Mouse (Mus musculus) gastrocnemius, adult 18-20 months (tissue): ENCODE results near the gene Gm960. TPM values are rescaled to one million over a fixed set of nuclear protein-coding genes. Genes with fewer than 3 reads are reported as not detected.

ENCODE experiments used
- DNase-seq: peaks from one replicate; pipeline ENCODE4 v3.0.0; 2021; ENCODE audit warnings: low spot score
- total RNA-seq, 2 experiments: library from RNA; stranded (reverse); gene quantifications; 2 replicates each; pipeline ENCODE4 v1.2.3; 2021

Gm960 gene
- total RNA-seq, 2 experiments from 2014 or later = 0.31 TPM; not detected in 1

DNA sequence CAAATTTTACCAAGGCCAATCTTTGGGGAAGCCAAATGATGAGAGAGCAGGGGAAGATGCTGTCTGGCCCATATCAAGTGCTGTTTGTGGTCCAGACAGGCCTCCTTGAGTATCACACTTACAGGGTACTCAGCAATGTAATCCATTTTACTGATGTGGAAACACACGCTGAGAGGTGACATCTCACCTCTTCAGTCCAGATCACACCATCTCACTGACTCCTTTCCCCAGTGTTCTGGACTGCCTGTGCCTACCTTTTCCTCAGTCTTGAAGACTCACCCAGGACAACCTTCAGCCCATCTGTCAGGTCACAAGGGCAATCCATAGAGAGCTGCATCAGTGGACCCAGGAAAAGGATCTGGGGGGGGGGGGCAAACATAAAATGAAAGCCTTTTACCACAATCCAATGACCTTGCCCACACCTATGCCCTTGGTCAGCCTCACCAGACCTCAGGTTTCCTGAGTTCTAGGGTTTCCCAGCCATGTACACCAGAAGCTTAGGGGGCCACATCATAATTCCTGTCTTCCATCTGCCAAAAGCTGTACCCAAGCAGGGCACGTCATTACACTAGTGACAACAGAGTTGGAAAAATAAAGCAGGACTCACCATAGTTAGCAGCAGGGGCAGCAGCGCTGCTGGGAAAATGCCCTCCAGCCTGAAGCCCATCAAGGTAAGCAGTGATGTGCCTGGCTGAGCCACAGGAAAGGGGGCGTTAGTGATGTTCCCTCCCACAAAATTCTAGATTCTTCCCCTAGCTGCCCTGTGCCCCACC, 73.9 kb downstream of the Gm960 start:
- no peak for DNase-seq

GRCm38 (mm10) chr19:4624006-4624405, 74.5 kb downstream of the Gm960 start:
- DNase-seq = no peak

DNA sequence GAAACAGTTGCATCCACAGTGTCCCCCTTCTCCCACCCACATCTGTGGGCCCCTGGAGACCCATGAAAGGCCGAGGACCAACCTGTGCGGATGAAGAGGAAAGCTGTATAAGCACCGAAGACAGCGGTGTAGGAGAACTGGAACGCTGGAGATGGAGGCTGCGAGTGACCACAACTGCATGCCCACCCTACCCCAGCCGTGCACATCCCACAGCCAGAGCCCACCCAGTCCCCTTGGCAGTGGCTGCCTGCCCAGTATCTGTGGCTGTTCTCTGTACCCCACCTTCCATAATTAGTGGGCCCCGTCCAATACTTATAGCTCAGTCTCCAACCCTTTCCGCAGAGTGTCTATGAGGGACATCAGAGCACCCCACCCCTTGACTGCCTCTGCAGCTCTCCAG, 75.0 kb downstream of the Gm960 start:
- DNase-seq = no peak

- no peak for DNase-seq
Measured at GRCm38 (mm10) chr19:4622780-4623179, 75.7 kb downstream of the Gm960 start.

GRCm38 (mm10) chr19:4620721-4621120, 77.7 kb downstream of the Gm960 start:
- no peak for DNase-seq

DNA sequence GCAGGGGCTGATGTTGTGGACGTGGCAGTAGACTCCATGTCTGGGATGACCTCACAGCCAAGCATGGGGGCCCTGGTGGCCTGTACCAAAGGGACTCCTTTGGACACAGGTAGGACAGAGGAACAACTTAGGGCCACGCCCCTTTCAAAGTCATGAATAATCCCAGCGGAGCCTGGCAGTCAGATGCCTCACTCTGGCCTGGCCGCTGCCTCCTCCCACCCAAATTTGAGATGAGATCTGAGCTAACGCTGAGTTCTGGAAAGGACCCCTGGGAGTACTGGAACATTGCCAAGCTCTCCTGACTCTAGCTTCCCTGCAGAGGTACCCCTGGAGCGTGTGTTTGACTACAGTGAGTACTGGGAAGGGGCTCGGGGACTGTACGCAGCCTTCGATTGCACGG, 79.0 kb downstream of the Gm960 start:
- DNase-seq = no peak

GRCm38 (mm10) chr19:4618183-4618582, 80.3 kb downstream of the Gm960 start:
- no peak for DNase-seq

- no peak for DNase-seq
Measured at GRCm38 (mm10) chr19:4616546-4616945, 81.9 kb downstream of the Gm960 start.

DNA sequence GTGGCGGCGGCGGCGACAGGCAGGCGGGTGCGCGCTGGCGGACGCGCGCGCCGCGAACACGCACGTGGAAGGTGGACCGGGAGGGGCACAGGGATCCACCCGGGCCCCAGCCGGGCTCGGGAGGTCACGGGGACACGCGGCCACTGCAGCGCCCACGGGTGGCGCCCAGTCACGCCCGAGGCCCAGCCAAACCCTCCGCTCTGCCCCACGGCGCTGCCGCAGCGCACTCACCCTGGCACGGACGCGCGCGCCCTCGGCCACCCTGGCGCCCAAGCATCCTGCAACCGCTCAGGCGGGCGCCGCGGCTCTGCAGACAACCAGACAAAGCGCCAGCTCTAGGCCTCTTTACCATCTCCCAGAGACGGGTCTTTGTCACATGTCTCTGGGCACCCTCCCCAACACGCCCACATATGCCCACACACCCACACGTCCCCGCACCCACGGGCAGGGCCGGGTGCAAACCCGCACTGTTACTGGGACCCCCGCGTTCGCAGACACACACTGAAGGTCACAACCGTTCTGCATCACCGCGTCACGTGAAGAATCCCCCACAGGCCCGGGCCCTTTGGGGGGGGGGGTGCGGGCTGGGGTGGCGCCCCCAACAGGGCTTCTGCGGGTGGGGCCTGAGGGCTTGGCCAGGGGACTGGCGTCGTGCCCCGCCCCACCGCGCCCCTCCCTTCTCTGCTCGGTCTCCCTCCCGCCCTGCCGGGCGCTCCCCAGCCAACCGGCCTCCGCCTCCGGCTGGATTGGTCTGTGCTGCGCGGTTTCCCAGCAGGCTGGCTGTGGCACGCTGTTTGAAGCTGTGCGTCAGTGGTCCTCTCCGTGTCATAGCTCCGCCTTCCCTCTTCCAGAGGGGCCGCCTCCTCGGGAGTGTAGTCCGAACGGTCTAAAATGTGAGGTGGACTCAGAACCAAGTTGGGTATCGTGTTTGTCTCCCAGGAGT, 83.0 kb downstream of the Gm960 start, which contains the start of gene Lrfn4:
Lrfn4 (minus strand) TSS at position 517 of the 943 bp plus-strand sequence.
- peak; percentile 72 for DNase-seq

DNA sequence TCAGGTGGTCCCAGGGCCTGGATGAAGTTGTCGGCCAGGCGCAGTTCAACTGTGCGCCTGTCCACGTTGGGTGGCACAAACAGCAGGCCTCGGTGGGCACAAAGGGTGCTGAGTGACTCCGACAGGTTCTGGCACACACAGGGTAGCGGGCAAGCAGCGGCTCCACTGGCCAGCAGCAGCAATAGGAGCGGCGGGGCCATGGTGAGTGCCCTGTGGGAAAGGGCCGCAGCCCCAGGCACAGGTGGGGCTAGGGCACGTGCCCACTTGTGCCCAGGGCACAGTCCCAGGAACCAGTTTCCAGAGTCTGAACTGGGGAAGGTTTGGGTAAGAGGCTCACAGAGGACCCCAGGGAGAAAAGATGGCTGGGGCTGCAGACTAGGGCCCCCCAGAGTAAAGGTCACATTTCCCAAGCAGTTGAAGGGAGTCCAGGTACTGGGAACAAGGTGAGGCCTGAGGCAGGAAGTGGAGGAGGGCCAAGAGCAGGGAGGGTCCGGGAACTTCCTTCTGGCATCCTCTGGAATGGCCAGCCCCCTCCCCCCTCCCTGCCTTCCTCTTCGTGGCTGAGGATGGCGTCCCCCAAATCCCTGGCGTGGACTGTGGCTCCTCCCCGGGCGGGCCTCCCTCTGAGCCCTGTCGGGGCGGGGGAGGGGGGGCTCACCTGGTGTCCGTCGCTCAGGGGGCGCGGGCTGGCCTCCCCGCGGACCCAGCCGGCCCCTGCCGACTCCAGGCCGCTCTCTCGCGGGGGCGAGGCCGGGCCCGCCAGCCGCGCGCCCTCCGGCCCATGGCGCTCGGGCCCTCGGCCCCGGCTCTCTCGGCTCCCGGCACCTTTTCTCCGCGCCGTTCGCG, 83.9 kb downstream of the Gm960 start:
- no peak for DNase-seq

DNA sequence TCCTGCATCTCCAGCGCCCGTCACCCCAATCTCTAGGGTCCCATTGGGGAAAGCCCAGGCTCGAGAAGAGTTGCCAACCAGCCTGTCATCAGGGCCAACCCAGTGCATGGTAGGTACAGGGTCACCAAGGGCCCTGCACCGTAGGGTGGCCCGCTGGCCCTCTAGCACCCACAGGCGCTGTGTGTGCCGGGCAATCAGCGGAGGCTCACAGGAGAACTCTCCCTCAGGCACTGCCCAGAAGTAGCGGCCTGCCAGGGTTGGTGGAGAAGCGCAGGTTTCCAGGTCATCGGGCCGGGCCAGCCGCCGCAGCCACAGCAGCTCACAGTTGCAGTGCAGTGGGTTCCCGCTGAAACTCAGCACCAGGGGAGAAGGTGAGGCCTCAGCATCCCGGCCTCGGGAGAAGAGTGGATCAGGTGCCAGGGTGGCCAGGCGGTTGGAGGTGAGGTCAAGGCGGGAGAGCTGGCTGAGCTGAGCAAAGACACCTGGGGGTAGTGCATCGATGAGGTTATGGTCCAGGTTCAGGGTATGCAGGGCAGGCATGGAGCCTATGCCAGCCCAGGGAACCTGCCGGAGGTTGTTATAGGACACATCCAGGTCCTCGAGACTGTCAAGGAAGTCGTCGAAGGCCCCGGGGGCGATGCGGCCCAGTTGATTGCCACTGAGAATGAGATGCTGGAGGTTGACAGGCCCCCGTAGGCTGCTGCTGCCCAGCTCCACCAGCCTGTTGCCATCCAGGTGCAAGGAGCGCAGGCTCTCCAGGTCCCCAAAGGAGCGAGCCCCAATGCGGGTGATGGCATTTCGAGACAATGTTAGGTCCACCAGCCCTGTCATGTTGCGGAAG, 84.8 kb downstream of the Gm960 start:
- DNase-seq = no peak

DNA sequence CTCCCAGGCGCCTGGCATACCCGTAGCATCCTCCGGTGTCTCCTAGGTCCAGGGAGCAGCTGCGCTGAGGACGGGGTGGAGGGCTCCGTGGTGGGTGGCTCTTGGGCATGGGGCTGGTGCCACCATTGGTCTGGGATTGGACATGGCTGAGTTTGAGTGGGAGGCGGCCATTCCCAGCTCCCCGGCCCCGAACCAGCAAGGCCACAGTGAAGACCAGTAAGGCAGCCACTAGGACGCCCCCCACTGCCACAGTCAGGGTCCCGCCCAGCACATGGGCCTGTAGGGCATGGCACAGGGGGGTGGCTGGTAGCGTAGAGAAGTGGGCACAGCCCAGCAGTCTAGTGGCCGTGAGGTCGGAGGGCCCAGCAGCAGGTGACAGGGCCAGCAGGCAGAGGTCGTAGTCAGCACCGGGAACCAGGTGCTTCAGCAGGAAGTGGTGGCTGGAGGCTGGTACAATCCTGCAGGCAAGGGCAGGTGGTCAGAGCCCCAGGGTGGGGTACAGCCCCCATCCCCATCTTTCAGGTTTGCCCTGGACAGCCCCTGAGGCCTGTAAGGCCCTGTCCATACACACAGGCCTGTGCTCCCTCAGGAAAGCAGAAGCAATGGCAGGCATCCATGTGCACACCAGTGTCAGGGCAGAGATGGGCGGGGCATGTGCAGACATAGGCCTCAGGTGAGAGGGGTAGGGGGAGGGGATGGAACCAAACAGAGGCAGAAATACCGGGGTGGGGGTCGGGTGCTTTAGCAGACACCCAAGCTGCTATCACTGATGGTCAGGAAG, 86.1 kb downstream of the Gm960 start:
- no peak for DNase-seq

DNA sequence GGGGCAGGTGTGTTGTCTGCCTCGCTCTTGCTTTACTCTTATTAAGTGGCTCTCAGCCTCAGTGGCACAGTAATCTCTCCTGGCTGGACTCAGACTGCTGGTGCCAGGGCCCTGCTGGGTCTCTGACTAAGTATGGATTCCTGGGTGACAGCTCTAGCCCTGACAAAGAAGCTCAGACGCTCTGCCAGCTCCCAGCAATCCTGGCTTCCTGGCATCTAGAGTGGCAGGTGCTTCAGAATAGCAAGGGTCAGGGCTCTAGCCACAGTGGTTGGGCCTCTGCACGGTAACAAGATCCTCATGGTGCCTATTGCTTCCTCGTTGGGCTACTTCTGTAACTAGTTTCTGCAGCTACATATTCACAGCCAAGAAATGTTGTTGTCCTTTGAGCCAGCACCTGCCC, 88.4 kb downstream of the Gm960 start:
- DNase-seq = peak; percentile 71

GRCm38 (mm10) chr19:4608511-4608910, 90.0 kb downstream of the Gm960 start:
- DNase-seq = no peak

DNA sequence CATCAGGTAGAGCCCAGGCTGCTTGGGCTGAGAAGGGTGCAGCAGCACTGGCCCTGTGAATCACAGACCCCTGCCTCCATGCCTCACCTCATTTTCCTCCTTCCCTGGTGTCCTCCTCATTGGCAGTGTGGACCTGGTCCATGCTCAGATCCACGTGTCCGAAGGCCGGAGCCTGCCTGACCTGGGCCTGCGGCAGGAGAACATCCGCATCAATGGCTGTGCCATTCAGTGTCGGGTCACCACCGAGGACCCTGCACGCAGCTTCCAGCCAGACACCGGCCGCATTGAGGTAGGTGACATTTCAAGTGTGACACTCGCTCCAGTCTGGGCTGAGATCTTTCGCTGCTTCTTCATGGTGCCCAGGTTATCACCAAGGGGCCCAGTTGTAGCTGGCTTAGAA, 91.1 kb downstream of the Gm960 start:
- no peak for DNase-seq

- DNase-seq = no peak
Measured at GRCm38 (mm10) chr19:4605654-4606053, 92.8 kb downstream of the Gm960 start.

DNA sequence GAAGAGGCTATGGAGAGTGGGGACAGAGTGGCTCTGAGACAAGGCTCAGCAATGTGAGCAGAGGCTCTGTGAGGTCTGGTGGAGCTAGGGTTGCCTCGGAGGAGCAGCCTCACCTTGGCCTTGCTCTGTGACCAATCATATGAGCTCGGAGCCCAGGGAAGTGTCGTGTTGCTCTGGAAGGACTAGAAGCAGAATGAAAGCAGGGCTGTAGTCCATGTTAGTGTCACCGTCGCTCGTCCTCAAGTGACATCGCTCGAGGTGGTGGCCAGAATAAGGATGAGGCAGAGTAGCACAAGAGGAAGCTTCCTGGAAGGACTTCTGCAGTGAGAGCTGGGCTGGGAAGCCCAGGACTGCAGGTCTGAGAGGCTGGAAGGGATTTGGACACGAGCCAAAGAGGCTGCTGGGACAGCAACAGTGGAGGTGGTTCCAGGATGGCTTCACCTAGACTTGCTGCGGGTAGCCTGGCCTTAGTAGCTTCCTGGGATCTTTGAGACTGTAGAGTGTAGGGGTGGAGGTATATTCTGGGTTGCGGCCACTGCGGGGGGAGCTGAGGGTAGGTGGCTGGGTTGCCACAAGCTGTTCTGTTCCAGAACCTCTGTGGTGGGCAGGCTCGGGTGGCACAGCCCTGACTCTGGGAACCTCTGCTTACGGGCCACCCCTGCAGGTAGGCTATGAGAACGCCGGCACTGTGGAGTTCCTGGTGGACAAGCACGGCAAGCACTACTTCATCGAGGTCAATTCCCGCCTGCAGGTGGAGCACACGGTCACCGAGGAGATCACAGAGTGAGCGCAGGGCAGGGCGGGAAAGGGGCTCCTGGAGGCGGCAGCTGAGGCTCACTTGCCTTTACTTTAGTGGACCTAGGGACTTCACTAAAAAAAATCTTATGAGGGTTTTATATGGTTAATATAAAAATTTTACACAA, 94.4 kb downstream of the Gm960 start:
- DNase-seq = no peak

DNA sequence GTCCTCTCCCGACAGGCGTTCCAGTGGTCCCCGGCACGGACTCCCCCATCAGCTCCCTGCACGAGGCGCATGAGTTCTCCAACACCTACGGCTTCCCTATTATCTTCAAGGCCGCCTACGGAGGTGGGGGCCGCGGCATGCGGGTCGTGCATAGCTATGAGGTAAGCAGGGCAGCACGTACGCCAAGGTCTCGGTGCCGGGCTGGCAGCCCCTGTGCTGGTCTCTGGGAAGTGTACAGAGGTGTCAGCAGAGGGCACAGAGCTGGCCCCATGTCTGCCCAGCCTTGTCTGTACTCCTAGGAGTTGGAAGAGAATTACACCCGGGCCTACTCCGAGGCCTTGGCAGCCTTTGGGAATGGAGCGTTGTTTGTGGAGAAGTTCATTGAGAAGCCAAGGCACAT, 96.0 kb downstream of the Gm960 start:
- no peak for DNase-seq

GRCm38 (mm10) chr19:4596071-4596470, 102.4 kb downstream of the Gm960 start:
- DNase-seq = no peak
